Mouse (Mus musculus): ENCODE data around the gene AW549877.

The AW549877 gene

GRCm38 (mm10) chr15:3995448-3996266, at the start of gene AW549877:
Gene AW549877 (minus strand): TSS chr15:3995744.
- peak; percentile 96 for DNase-seq

- DNase-seq, result no peak
Observed at GRCm38 (mm10) chr15:4043032-4043471, 47.5 kb upstream of the AW549877 start.

- DNase-seq, result no peak
Observed at GRCm38 (mm10) chr15:4042423-4042822, 46.9 kb upstream of the AW549877 start.

- DNase-seq, result no peak
Observed at GRCm38 (mm10) chr15:4033168-4034004, 37.8 kb upstream of the AW549877 start.

GRCm38 (mm10) chr15:4028960-4029359, 33.4 kb upstream of the AW549877 start:
- DNase-seq, result no peak

GRCm38 (mm10) chr15:4028411-4028700, 32.8 kb upstream of the AW549877 start:
- DNase-seq, result no peak

- DNase-seq, result no peak
Observed at GRCm38 (mm10) chr15:4027671-4028410, 32.3 kb upstream of the AW549877 start.

- DNase-seq, result peak; percentile 80
Observed at GRCm38 (mm10) chr15:4026831-4027584, 31.5 kb upstream of the AW549877 start.

- DNase-seq, result peak; percentile 93
Observed at GRCm38 (mm10) chr15:4026231-4026773, 30.8 kb upstream of the AW549877 start, which contains the start of gene Oxct1. Gene Oxct1 (plus strand): TSS chr15:4026383.

- DNase-seq, result no peak
Observed at GRCm38 (mm10) chr15:4025508-4025904, 30.0 kb upstream of the AW549877 start.

GRCm38 (mm10) chr15:4024726-4025507, 29.4 kb upstream of the AW549877 start:
- DNase-seq, result no peak

- DNase-seq, result no peak
Observed at GRCm38 (mm10) chr15:4023747-4024146, 28.2 kb upstream of the AW549877 start.

GRCm38 (mm10) chr15:4020711-4021110, 25.2 kb upstream of the AW549877 start:
- no peak for DNase-seq

GRCm38 (mm10) chr15:4013873-4014272, 18.3 kb upstream of the AW549877 start:
- no peak for DNase-seq

GRCm38 (mm10) chr15:4000536-4000935, 5.0 kb upstream of the AW549877 start:
- DNase-seq, result no peak

- DNase-seq, result no peak
Observed at GRCm38 (mm10) chr15:3999144-3999543, 3.6 kb upstream of the AW549877 start.

- no peak for DNase-seq
Observed at GRCm38 (mm10) chr15:3996267-3997010, 895 bp upstream of the AW549877 start.

- DNase-seq, result no peak
Observed at GRCm38 (mm10) chr15:3994852-3995447, 594 bp downstream of the AW549877 start.

GRCm38 (mm10) chr15:3987981-3988380, 7.6 kb downstream of the AW549877 start:
- peak; percentile 28 for DNase-seq

GRCm38 (mm10) chr15:3984876-3985275, 10.7 kb downstream of the AW549877 start:
- no peak for DNase-seq
